Mouse (Mus musculus) spleen, adult 10 weeks (tissue): ENCODE data around the gene Cmc4. TPM values are rescaled to one million over a fixed set of nuclear protein-coding genes. Genes with fewer than 3 reads are reported as not detected.

Experiments
- polyA plus RNA-seq: library from polyadenylated mRNA; stranded (reverse); fragments of 350-450 nt; fragmentation: Illumina TruSeq; extraction: RNeasy Lipid Tissue Mini Kit (QIAGEN cat#74804); gene quantifications from one replicate; pipeline ENCODE4 v1.2.3, GENCODE M21; 2015; ENCODE audit warnings: low replicate concordance; ENCODE audit not compliant: insufficient read depth

The Cmc4 gene
- 36.5 TPM for polyA plus RNA-seq

DNA sequence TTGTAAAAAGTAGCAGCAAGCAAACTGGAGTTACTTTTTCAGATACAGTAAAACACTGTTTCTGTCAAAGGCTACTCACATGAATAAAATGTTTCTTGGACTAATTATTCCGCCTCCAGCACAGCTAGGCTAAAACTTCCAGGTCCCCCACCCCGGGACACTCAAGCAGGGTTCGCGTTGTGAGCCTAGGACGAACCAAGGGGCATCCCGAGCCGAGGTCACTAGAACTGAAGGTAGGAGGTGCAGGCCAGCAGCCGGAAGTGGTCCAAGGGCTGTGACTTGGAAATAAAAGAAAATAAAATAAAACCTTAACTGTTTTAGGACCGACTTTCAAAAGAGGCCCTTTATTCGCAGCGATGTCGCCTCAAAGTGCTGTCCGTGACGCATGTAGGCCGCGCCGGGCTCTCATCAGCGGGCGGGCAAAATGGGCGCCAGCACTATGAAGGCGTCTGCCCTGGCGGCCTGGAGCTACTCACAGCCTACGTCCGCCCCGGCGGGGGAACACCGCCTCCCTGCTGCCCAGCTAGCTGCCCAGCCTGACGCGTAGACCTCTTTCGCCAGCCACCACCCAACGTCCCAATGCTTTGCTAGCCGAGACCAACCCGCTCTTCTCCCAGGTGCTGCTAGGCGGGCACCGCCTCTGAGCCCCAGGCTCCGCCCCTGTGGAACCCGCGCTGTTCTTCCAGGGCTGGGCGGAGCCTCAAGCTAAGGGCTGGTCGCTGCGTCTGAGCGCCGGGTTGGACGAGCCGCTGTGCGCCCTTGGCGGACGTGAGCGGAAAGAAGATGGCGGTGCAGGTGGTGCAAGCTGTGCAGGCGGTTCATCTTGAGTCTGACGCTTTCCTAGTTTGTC lies at the start of gene Cmc4, which contains the start of the genes Mtcp1 and Brcc3:
Gene Cmc4, minus strand, starts transcription at position 649 of the 850 bp plus-strand sequence.
Gene Mtcp1, minus strand, starts transcription at position 653 of the 850 bp plus-strand sequence.
Gene Brcc3, plus strand, starts transcription at position 693 of the 850 bp plus-strand sequence.

GRCm38 (mm10) chrX:75382195-75382771 lies 34.1 kb downstream of the Cmc4 start, which contains the start of the genes Fundc2 and F8:
TSS of gene Fundc2 (plus strand) at chrX:75382399.
TSS of gene F8 (minus strand) at chrX:75382615.

Other genes starting within 250 kb of the Cmc4 start
- 57.7 TPM for gene Fundc2, start 34.2 kb downstream of the Cmc4 start, polyA plus RNA-seq
- gene F8, start 34.0 kb downstream of the Cmc4 start, polyA plus RNA-seq: 3.7 TPM
- 29.6 TPM for gene Mtcp1, start within 50 bp of the Cmc4 start, polyA plus RNA-seq
- gene Brcc3, start within 50 bp of the Cmc4 start, polyA plus RNA-seq: 46.8 TPM
- 111 TPM for gene Vbp1, start 97.7 kb upstream of the Cmc4 start, polyA plus RNA-seq
- gene Rab39b, start 161.6 kb upstream of the Cmc4 start, polyA plus RNA-seq: 0.55 TPM